Mouse (Mus musculus) lung, embryonic 15.5 days (tissue): ENCODE data around the gene Zfp994. TPM values are rescaled to one million over a fixed set of nuclear protein-coding genes. Genes with fewer than 3 reads are reported as not detected.
"Not testable (repeated sequence)": the region's sequence is repeated elsewhere in the genome, so short reads cannot be mapped to it uniquely, and the experiment has no call there.

ENCODE experiments used
- ATAC-seq: fragments of 200-750 bp; cut with Nextera tagmentation; 2 replicates; pipeline ENCODE4 v1.8.0; 2017; ENCODE audit warnings: moderate number of reproducible peaks, borderline replicate concordance; ENCODE audit not compliant: low FRiP score, low TSS enrichment; ENCODE audit errors: extremely low read depth
- H3K27ac ChIP-seq: fragments of 300-500 bp; sonication (generic); 2 replicates; pipeline ENCODE4 v1.5.1; 2015; ENCODE audit warnings: moderate library complexity, mild to moderate bottlenecking, inconsistent platforms
- H3K27me3 ChIP-seq: fragments of 300-500 bp; sonication (generic); 2 replicates; pipeline ENCODE4 v1.6.1; 2015; ENCODE audit warnings: inconsistent platforms
- H3K36me3 ChIP-seq: fragments of 300-500 bp; sonication (generic); 2 replicates; pipeline ENCODE4 v1.6.1; 2015; ENCODE audit warnings: inconsistent platforms
- H3K4me1 ChIP-seq: fragments of 300-500 bp; sonication (generic); 2 replicates; pipeline ENCODE4 v1.6.1; 2015; ENCODE audit warnings: inconsistent platforms
- H3K4me2 ChIP-seq: fragments of 300-500 bp; sonication (generic); 2 replicates; pipeline ENCODE4 v1.6.1; 2015; ENCODE audit warnings: inconsistent platforms, mild to moderate bottlenecking, moderate library complexity
- H3K4me3 ChIP-seq: fragments of 300-500 bp; sonication (generic); 2 replicates; pipeline ENCODE4 v1.5.1; 2015; ENCODE audit warnings: mild to moderate bottlenecking, inconsistent platforms
- H3K9ac ChIP-seq: fragments of 300-500 bp; sonication (generic); 2 replicates; pipeline ENCODE4 v1.6.1; 2015; ENCODE audit warnings: inconsistent platforms
- H3K9me3 ChIP-seq: fragments of 300-500 bp; sonication (generic); 2 replicates; pipeline ENCODE4 v1.6.1; 2016; ENCODE audit warnings: inconsistent platforms
- WGBS: fragments of 180-500 bp; shearing (Covaris S2); methylation state at CpG from one replicate; pipeline ENCODE4 v1.1.7; 2015; 5-methylcytosine and 5-hydroxymethylcytosine counted together
- polyA plus RNA-seq: library from polyadenylated mRNA; unstranded; fragments of >200 nt; fragmentation: Nextera tagmentation; extraction: Ambion mirVana; gene quantifications from 2 replicates; pipeline ENCODE4 v1.2.1, GENCODE M21; 2015

The Zfp994 gene
- 2.6 and 3.2 TPM in 2 replicates for polyA plus RNA-seq

GRCm38 (mm10) chr17:22225422-22226012, at the start of gene Zfp994:
Gene Zfp994 (minus strand): TSS chr17:22225616.
- H3K36me3 ChIP-seq, H3K9me3 ChIP-seq, H3K27me3 ChIP-seq, H3K4me1 ChIP-seq: not testable (repeated sequence)
- peak; percentile 99 for ATAC-seq
- WGBS = under 1% methylated on average over 23 of the region's 23 CpGs
- Histone ChIP-seq H3K27ac (peak within 1 kb of the TSS; percentile 69), H3K4me3 (peak within 1 kb of the TSS; percentile 64), H3K9ac (peak within 1 kb of the TSS; percentile 74), H3K4me2 (peak within 1 kb of the TSS; percentile 63)

- ATAC-seq, H3K4me3 ChIP-seq, H3K36me3 ChIP-seq, H3K9ac ChIP-seq, H3K27me3 ChIP-seq, H3K27ac ChIP-seq, H3K4me1 ChIP-seq, H3K9me3 ChIP-seq, H3K4me2 ChIP-seq: not testable (repeated sequence)
- WGBS = 59% methylated on average over 19 of the region's 19 CpGs
Measured at GRCm38 (mm10) chr17:22230701-22231100, 5.3 kb upstream of the Zfp994 start.

GRCm38 (mm10) chr17:22225015-22225414, 401 bp downstream of the Zfp994 start:
- H3K4me1 ChIP-seq, H3K9me3 ChIP-seq, H3K27me3 ChIP-seq, H3K36me3 ChIP-seq: not testable (repeated sequence)
- peak overlapping the region; percentile 63 for H3K4me2 ChIP-seq
- H3K27ac ChIP-seq = peak overlapping the region; percentile 69; the same call in 1 of the 2 replicates
- WGBS = 2% methylated on average over 3 of the region's 3 CpGs
- H3K4me3 ChIP-seq = peak overlapping the region; percentile 64
- ATAC-seq = peak; percentile 78
- peak overlapping the region; percentile 74; the same call in 1 of the 2 replicates for H3K9ac ChIP-seq

- Histone ChIP-seq H3K27ac (peak within 1 kb of the TSS; percentile 65), H3K4me2 (peak within 1 kb of the TSS; percentile 57), H3K4me3 (peak within 1 kb of the TSS; percentile 50), H3K9ac (peak within 1 kb of the TSS; percentile 36)
- peak; percentile 89 for ATAC-seq
- not testable (repeated sequence) for H3K4me1 ChIP-seq, H3K27me3 ChIP-seq, H3K36me3 ChIP-seq, H3K9me3 ChIP-seq
- WGBS = under 1% methylated on average over 16 of the region's 16 CpGs
Measured at GRCm38 (mm10) chr17:22165722-22166294, 59.6 kb downstream of the Zfp994 start, which contains the start of gene Zfp947. Gene Zfp947 (minus strand): TSS chr17:22166190.

GRCm38 (mm10) chr17:22165304-22165703, 60.1 kb downstream of the Zfp994 start:
- not testable (repeated sequence) for H3K27me3 ChIP-seq, H3K4me1 ChIP-seq, H3K36me3 ChIP-seq, H3K9me3 ChIP-seq
- WGBS = 5% methylated on average over 3 of the region's 3 CpGs
- Histone ChIP-seq H3K27ac (peak overlapping the region; percentile 65), H3K9ac (peak overlapping the region; percentile 36), H3K4me2 (peak overlapping the region; percentile 57), H3K4me3 (peak overlapping the region; percentile 50)
- peak; percentile 67 for ATAC-seq

GRCm38 (mm10) chr17:22153951-22154350, 71.5 kb downstream of the Zfp994 start:
- not testable (repeated sequence) for H3K4me2 ChIP-seq, H3K4me3 ChIP-seq, H3K27me3 ChIP-seq, H3K9ac ChIP-seq, H3K36me3 ChIP-seq, H3K27ac ChIP-seq, H3K9me3 ChIP-seq, ATAC-seq, H3K4me1 ChIP-seq
- 40% methylated on average over 4 of the region's 4 CpGs for WGBS

Other genes starting within 250 kb of the Zfp994 start
- gene Zfp947, start 59.4 kb downstream of the Zfp994 start, polyA plus RNA-seq = 2.4 and 2.7 TPM in 2 replicates
- gene CT030661.1, start 89.2 kb upstream of the Zfp994 start, polyA plus RNA-seq = 12.1 and 12.3 TPM in 2 replicates
- 11.4 and 11.5 TPM in 2 replicates for gene Zfp944, start 135.8 kb upstream of the Zfp994 start, polyA plus RNA-seq
- 9.0 and 10.2 TPM in 2 replicates for gene Zfp758, start 135.8 kb upstream of the Zfp994 start, polyA plus RNA-seq
- gene Zfp946, start 198.6 kb upstream of the Zfp994 start, polyA plus RNA-seq = 15.2 and 15.4 TPM in 2 replicates